Mouse (Mus musculus) lung, adult 18-20 months (tissue): ENCODE results near the gene Lrrc46.

ENCODE experiments used
- DNase-seq, 2 experiments: peaks; one replicate each; pipeline ENCODE4 v3.0.0; 2022; ENCODE audit warnings: mixed read lengths in 2 of 2

Gene Lrrc46

DNA sequence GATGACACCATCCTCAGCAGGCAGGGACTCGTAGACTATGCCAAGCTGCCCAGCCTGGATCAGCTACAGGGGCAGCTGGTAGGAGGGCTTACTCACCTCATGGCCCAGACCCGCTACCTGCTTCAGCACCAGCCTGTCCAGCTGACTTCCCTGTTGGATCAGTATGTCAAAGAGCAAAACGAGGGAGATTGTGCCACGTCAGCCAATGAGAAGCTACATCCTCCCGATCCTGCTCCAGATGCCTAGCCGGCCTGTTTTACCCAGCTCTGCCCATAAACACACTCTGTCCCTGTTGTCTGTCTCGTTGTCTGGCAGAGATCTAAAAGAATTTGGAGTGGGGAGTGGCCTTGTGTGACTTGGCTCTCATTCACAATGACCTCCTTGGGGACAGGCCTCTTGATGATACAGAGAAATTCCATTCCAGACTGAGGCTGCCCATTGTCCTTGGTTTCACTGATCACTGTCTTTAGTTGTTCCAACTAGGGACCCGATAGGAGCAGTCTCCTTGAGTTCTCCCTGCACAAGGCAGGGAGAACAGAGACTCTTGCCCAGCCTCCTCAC lies 7.0 kb upstream of the Lrrc46 start:
- peak in 1 of 2 experiments; percentile 27 for DNase-seq

DNA sequence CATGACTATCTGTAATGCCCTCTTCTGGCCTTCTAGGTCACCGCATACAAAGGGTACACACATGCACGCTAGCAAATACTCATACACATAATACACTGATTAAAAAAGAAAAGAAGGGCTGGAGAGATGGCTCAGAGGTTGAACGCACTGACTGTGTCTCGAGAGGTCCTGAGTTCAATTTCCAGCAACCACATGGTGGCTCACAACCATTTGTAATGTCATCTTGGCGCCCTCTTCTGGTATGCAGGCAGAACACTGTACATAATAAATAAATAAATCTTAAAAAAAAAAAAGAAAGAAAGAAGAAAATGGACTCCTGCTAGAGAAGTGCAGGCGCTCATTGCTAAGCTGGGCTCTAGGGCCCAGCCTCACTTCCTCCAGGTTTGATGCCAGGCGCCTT lies 4.7 kb upstream of the Lrrc46 start:
- no peak for DNase-seq

DNA sequence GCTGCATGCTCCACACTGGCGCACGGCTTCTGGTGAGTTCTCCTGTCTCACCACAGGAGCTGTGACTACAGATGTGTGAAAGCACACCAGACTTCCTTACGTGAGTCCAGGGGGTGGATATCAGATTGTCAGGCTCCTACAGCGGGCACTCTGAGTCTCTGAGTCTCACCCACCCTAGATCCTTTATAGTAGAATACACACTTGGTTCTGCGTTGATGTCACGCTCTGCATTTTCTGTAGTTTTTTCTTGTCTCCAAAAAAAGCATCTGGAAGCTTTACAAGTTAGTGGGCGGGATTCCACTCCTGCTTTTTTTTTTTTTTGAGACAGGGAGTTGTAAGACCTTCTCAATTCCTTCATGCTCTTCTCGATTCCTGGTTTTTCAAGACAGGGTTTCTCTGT lies 3.7 kb upstream of the Lrrc46 start:
- DNase-seq: no peak

DNA sequence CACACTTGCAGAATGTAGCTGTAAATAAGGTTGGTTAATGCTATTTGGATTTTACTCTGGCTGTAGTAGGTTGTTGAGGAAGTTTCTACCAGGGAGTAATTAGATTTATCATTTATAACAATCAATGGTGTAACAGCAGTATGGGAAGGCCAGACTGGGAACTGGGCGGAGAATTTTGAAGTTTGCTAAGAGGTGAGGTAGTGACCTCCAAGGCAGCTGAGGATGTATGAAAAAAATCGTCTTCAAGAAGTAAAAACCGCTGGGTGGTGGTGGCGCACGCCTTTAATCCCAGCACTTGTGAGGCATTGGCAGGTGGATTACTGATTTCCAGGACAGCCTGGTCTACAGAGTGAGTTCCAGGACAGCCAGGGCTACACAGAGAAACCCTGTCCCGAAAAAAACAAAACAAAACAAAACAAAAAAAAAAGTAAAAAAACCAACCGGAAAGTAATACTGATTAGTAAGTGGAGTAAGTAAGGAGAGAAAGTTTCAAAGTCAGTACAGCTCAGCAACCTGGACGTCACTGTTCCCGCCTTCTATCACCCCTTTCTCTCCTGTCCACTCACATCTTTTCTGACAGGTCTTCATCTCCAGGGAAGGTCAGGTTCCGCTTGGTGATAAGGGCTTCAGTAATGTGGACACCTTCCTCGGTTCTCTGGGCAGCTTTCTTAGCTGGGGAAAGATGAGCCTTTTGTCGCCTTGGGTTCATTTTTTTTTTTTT lies 746 bp downstream of the Lrrc46 start:
- DNase-seq: no peak

DNA sequence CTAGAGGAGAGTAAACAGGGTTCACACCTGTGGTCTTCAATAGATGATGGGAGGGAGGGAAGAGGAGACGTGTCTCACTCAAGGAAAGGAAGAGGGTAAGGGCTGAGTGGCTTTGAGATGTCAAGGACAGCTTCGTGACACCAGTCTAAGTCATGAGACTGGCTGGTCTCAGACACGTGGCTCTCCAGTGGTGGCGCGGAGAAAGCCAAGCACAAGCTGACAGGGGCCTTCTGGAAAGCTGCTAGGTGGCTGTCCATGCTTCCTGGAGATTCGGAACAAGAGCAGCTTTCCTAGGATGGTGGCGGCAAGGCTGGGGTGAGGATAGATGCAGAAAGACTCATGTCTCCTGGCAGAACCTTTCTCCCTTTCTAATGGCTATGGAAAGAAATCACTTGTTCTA lies 2.3 kb downstream of the Lrrc46 start:
- no peak for DNase-seq

DNA sequence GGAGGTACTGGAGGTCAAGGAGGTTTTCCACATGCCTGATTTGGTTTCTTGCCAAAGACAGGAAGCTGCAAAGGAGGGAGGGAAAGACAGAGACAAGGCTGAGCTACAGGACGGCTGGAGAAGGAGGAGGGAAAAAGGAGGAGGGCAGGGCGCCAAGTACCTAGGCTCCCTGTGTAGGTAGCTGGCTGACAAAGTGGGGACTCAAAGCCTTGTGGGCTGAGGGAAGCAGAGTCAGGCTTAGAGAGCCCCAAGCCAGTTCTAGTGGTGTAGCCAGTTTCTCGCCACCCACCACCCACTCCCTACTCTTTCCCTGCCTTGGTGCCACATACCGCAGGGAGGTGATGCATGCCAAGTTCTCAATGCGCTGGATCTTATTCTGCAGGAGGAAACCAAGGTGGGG lies 5.1 kb downstream of the Lrrc46 start:
- DNase-seq: no peak

DNA sequence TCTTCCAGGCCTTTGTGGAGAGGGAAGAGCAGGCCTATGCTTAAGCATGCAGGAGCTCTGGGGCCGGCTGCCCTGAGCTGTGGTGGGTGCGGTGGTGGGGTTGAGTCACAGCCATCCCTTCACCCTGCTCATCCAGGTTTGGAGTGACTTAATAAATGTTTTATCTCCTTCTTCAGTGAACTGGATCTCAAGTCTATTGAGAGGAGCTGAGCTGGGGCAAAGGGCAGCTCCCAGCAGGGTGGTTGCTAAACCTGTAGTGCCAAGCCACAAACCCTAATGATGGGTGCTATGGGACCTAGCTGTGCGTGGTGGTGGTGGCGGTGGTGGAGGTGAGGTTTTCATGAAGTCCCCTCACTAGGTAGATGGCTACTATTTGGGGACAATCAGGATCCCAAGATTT lies 7.4 kb downstream of the Lrrc46 start:
- no peak for DNase-seq

DNA sequence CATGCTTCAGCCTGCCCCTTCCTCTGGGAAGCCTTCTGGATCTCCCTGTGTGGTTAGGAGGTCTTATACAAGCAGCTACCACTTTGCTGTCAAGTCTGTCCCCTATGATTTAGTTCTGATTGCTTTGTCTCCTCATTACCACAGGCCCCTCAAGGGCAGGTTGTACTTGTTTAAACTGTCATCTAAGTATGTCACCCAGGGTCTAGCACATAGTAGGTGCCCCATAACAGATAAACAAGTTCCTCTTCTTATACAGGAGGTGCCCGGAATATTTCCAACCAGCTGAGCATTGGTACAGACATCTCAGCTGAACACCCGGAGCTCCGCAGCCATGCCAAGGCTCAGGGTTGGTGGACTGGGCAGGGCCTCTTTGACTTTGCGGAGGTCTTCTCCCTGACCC lies 8.7 kb downstream of the Lrrc46 start:
- no peak for DNase-seq

DNA sequence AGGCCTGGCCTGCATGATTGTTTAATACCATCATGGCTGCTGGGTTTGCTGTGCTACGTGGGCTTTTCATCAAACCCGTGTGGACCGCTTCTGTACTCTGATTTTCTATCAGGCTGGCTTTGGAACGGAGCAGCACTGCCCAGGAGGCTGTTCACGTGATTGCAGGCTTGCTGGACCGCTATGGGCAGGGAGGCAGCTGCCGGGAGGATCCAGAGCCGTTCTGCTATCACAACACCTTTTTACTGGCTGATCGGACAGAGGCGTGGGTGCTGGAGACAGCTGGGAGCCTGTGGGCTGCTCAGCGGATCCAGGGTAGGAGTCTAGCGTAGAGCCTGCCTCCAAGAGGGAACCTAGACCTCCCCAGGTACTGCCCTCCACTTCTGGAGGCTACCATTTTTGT lies 9.2 kb downstream of the Lrrc46 start:
- no peak for DNase-seq

DNA sequence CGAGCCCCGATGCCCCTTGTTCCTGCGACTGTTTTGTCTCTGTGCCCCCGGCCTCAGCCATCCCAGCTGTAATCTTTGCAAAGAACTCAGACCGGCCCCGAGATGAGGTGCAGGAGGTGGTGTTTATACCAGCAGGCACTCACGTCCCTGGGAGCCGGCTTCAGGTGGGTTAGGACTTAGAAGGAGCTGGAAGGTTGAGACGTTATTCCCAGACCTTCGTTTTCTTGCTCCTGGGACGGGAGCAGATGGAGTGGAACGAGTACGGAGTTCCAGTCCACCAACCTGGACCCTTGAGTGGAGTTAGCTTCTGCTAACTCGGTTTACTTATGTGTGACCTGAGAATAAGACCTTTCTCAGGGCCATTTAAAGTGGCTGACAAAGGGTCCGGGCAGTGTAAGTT lies 10.8 kb downstream of the Lrrc46 start:
- no peak for DNase-seq

DNA sequence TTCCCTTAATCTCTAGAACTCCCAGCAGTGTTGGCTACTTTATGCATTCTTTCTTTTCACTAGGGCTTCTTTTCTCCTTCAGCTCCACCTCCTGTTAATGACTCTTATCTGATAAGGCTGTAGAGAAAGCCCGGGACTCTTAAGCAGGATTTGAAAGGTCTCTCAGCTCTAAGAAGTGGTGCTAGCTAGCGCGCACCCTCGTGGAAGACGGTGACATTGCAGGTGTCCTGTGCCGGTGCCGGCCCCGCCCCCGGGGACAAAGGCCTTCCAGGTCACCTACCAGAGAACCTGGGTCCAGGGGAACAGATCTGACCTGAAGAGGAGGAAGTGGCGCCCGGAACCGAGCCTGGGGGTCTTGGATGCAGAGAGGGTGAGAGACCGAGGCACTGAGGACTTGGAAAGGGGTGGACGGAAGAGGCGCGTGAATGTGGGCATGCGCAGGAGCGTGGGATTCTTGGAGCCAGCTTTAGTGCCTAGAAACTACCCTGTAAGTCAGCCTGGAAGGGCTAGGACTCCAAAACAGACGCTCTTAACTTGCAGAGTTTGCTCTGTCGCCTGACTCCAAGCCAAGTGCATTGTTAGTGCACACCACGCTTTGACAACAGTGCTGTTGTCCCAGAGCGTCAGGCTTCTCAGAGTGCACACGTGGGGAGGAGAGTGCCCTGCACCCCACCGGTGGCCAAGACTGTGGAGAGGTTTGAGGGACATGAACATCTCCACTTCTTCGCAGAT lies 11.4 kb downstream of the Lrrc46 start, which contains the start of gene Scrn2:
Scrn2 (plus strand) TSS at position 253 of the 732 bp plus-strand sequence.
- DNase-seq: peak; percentile 84 to 88

DNA sequence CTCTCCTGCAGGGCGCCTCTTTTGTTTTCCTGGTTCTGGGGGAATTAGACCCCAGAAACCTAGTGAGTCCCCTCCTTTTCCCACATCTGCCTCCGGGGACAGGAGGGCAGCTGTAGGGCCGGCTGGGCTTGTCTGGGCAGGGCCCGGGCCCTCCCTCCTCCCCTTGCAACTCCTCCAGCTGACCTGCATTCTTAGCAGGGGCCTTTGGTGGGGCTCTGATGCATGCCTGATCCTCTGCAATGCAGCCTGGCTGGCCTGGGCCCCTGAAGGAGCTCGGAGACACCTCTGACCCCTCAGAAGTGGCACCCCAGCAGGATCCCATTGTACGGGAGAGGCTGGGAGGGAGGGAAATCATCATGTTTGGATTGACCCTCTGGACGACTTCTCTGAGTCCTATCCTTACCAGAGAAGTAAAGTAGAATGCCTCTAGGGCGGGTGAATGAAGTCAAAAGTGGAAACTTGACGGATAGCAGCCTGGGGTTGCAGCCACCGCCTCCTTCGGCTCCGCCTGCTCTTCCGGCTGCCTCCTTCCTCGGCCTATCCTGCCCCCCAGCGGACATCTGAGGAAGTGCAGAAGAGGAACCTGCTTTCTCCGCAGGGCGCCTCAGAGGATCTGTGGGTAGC lies 15.4 kb downstream of the Lrrc46 start:
- peak; percentile 86 to 90 for DNase-seq

DNA sequence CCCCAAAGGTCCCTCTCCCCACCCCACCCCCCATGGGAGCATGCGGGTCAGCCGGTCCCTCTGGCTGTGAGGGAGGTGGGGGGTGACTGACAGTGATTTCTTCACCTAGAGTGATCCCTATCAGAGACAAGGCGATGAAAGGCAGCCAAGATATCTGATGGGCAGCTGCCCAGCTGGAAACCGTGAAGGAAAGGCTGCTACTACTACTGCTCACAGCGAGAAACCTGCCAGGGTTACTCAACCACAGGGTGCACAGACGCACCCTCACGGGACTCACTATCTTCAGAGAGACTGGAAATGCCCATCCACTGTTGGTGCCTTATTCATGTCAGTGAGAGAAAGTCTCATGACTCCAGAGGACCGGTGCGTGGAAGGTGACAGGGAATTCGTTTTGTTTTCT lies 16.2 kb downstream of the Lrrc46 start:
- DNase-seq: peak; percentile 28 to 36

DNA sequence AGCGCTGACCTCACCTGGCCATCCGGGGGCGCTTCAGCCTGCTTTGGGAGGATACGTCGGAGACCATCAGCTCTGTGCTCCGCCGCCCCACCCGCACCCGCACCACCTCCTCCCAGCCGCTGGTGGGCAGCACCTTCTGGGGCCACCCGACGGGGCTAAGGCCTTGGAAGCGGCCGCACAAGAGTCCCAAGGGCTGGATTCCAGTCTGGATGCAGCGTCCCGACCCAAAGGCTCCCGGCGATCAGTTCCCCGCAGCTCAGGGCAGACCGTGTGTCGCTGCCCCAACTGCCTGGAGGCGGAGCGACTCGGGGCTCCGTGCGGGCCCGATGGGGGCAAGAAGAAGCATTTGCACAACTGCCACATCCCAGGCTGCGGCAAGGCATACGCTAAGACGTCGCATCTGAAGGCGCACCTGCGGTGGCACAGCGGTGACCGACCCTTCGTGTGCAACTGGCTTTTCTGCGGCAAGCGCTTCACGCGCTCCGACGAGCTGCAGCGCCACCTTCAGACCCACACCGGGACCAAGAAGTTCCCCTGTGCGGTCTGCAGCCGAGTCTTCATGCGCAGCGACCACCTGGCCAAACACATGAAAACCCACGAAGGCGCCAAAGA lies 19.2 kb downstream of the Lrrc46 start:
- peak; percentile 70 to 80 for DNase-seq

DNA sequence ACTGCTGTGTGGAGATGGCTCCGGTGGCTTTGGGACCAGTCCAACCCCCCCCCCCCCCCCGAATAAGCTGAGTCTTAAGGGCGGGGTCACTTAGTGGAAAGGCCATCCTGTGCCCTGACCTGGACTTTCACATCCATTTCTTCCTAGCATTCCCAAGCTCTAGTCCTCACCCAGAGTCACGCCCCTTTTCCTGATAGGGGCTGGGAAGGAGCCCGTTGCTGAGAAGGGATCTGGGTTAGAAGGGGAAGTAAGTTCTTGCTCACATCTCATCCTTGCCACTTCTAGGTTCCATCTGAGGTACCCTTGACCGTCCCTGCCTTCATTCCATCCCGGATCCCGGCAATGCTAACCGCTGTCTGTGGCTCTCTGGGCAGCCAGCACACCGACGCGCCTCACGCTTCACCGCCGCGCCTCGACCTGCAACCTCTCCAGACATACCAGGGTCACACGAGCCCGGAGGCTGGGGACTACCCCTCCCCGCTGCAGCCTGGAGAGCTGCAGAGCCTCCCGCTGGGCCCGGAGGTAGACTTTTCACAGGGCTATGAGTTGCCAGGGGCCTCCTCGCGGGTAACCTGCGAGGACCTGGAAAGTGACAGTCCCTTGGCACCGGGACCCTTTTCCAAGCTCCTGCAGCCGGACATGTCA lies 20.0 kb downstream of the Lrrc46 start:
- DNase-seq: no peak

DNA sequence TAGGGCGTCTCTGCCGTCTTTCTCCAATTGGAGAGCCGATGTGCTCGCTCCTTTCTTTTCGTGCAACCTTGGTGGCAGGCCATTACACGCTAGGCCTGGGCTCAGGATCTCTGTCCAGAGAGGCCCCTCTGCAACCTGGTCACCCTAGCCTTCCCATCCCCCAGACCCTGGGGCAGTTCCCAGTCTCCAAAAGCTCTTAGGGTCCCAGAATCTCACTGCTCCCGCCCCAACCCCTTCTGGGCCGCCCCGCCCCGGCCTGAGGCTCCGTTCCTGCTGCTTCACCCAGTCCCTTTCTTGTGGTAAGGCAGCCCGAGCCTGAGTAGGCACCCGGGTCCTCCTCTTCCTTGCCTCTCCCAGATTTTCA lies 21.9 kb downstream of the Lrrc46 start:
- no peak for DNase-seq

DNA sequence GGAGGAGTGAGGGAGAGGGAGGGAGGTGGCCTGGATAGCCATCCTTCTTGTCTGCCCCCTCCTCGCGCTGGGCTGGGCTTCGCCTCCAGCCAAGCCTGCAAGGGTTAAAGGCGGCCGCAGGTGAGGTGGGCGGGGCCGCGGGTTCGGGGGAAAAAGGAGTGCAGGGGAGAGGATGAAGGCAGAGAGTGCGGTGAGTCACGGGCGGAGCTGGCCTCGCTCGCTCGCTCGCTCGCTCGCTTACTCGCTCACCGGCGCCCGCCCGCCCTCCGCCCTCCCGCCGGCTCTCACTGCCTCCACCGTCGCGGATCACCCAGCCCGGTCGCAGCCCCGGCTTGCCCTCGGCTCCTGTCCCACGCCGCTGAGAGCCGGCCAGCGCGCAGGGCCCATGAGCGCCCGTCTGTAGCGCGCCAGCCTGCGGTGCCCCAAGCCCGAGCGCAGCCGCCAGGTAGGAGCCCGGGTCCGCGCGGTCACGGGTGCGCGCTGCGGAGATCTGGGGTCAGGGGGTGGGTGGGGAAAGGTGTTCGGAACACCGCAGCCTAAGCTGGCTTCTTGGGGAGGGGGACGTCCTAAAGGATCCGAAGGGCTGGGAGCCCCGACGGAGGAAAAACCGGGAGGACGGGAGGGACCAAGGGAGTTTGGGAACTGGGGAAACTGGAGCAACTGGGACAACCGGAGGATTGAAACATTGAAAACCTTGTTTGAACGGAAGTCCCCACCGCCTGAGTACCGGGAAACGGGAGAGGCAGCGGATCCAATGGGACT lies 22.4 kb downstream of the Lrrc46 start:
- no peak for DNase-seq

DNA sequence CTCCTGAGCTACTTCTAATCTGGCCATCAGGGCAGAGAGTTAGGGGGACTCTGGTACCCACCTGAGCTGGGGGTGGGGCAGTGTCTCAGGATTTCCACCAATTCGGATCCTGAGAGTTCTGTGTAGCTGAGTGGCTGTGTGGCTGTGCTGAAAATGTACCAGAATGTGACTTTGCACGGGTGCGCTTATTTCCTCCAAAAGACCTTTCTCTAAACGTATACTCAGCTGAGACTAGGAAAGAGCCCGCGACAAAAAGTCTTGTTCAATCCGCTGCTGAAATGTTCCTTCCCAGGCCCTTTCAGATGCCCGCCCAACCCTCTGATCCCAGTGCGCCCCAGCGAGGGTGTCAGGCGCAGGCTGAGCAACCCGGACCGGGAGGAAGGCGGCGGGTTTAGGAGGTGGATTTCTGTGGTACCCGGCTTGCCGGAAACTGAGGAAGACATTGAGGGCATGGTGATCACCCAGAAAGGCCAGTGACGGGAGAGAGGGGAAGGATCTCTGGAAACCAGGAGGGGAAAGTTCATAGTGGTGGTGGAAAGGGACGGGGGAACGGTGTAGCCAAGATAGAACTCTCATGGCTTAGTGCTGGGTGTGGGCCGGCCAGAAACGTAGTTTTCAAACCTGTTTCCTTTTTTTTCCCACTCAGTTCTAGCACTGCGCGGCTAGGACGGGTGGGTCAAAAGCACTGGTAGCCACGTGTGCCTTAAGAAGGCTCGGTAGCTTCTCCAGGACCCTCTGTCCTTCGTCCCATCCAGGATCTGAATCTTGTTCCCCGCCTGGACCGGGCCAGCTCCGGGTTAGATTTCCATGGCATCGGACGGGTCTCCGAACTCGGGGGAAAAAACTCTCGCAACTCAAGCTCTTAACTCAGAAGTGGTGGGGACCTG lies 23.3 kb downstream of the Lrrc46 start:
- no peak for DNase-seq

DNA sequence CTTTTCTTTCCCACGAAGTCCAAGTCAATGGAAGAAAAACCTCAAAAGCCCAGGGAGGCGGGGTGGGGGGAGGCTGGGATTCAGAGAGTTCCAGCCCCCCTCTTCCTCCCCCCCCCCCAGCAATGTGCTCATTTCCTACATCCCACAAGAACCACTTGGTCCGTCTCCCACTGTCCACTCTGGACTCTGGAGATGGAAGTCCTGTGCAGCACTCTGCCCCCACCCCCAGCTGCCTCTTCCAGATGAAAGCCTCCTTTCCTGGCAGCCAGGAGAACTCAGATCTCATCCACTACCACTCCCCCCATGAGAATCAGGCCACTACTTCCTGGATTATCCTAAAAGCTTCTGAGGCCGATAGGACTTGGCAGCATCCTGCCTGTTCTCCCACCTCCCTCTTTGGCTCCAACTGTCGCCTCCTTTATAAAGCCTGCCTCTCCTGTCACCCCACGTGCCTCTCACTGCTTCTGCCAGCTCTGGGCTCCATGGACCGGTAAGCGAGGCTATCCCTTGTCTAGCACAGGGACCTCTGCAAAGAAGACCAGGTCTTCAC lies 28.0 kb downstream of the Lrrc46 start, which contains the start of gene Sp6:
Sp6 (plus strand) TSS at position 274 of the 550 bp plus-strand sequence.
- DNase-seq: no peak

DNA sequence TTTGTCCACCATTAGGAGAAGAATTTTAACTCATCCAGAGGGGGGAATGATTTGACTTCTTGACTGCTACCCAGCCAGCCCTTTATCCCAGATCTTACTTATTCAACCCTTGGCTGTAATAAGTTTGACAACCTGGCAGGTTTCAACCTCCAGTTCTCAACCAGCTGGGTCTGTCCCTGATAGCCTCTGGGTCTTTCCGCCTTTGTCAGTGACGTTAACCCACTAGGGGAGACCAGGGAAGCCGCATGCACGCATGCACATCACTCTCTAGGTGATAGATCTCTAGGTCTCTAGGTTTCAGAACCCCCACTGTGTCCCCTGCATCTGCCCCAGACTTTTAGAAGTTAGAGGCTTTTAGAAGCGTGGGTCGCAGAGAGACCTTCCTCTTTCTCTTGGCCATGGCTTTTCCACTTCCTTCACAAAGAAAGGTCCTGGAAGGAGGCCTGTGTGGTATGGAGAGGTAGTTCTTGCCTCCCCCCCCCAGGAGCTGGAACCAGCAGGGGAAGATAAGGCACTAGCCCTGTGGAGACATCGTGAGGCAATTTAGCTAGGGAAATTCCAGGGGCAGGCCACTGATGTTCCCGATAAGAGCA lies 31.9 kb downstream of the Lrrc46 start:
- no peak for DNase-seq
